Mouse (Mus musculus): Measurements from ENCODE around the gene Taf13.

The Taf13 gene

GRCm38 (mm10) chr3:108574018-108574417 lies 2.5 kb downstream of the Taf13 start:
- DNase-seq, result no peak

- no peak for DNase-seq
Observed at GRCm38 (mm10) chr3:108584580-108584979, 13.1 kb downstream of the Taf13 start.

GRCm38 (mm10) chr3:108588446-108588845 lies 16.9 kb downstream of the Taf13 start:
- no peak for DNase-seq

GRCm38 (mm10) chr3:108590786-108591529 lies 19.5 kb downstream of the Taf13 start, which contains the start of gene Wdr47:
Gene Wdr47 (plus strand): TSS chr3:108591279.
- DNase-seq, result peak; percentile 98

GRCm38 (mm10) chr3:108591530-108592522 lies 20.3 kb downstream of the Taf13 start:
- DNase-seq, result no peak

- DNase-seq, result no peak
Observed at GRCm38 (mm10) chr3:108608906-108609305, 37.4 kb downstream of the Taf13 start.

Data from thymus, postnatal 4 days (tissue).